Mouse (Mus musculus) retina, postnatal 7 days (tissue): ENCODE results near the gene Cphx2.
"Not testable (repeated sequence)": the region's sequence is repeated elsewhere in the genome, so short reads cannot be mapped to it uniquely, and the experiment has no call there.

Experiments used
- DNase-seq: peaks from one replicate; pipeline ENCODE4 v3.0.0-alpha.2; 2012; ENCODE audit warnings: low read depth, low spot score

The Cphx2 gene

GRCm38 (mm10) chr14:26081216-26081615 is at the start of gene Cphx2:
Gene Cphx2, plus strand, starts transcription at chr14:26081516.
- not testable (repeated sequence) for DNase-seq

GRCm38 (mm10) chr14:26034364-26034763 is 47.0 kb upstream of the Cphx2 start:
- not testable (repeated sequence) for DNase-seq

- DNase-seq = not testable (repeated sequence)
Measured at GRCm38 (mm10) chr14:26035439-26035838, 45.9 kb upstream of the Cphx2 start.

GRCm38 (mm10) chr14:26042611-26043010 is 38.7 kb upstream of the Cphx2 start, which contains the start of gene Gm9780:
Gene Gm9780, minus strand, starts transcription at chr14:26042711.
- DNase-seq = not testable (repeated sequence)

GRCm38 (mm10) chr14:26045007-26045406 is 36.3 kb upstream of the Cphx2 start:
- not testable (repeated sequence) for DNase-seq

- not testable (repeated sequence) for DNase-seq
Measured at GRCm38 (mm10) chr14:26047026-26047425, 34.3 kb upstream of the Cphx2 start.

- DNase-seq = not testable (repeated sequence)
Measured at GRCm38 (mm10) chr14:26048767-26049166, 32.5 kb upstream of the Cphx2 start.

GRCm38 (mm10) chr14:26058184-26058583 is 23.1 kb upstream of the Cphx2 start:
- not testable (repeated sequence) for DNase-seq

- not testable (repeated sequence) for DNase-seq
Measured at GRCm38 (mm10) chr14:26059362-26059761, 22.0 kb upstream of the Cphx2 start.

GRCm38 (mm10) chr14:26066574-26067324 is 14.6 kb upstream of the Cphx2 start:
- DNase-seq = not testable (repeated sequence)

GRCm38 (mm10) chr14:26067325-26067633 is 14.0 kb upstream of the Cphx2 start, which contains the start of gene Tmem254c:
Gene Tmem254c, minus strand, starts transcription at chr14:26067355.
- not testable (repeated sequence) for DNase-seq

- DNase-seq = not testable (repeated sequence)
Measured at GRCm38 (mm10) chr14:26076620-26077390, 4.5 kb upstream of the Cphx2 start.

GRCm38 (mm10) chr14:26081997-26082396 is 681 bp downstream of the Cphx2 start, which contains the start of gene Cphx3:
Gene Cphx3, plus strand, starts transcription at chr14:26082297.
- DNase-seq = not testable (repeated sequence)

- not testable (repeated sequence) for DNase-seq
Measured at GRCm38 (mm10) chr14:26097622-26098021, 16.3 kb downstream of the Cphx2 start.

- not testable (repeated sequence) for DNase-seq
Measured at GRCm38 (mm10) chr14:26118150-26118549, 36.8 kb downstream of the Cphx2 start, which contains the start of gene Duxbl2. Gene Duxbl2, plus strand, starts transcription at chr14:26118349.

GRCm38 (mm10) chr14:26118550-26119000 is 37.3 kb downstream of the Cphx2 start:
- not testable (repeated sequence) for DNase-seq

GRCm38 (mm10) chr14:26119095-26119494 is 37.8 kb downstream of the Cphx2 start:
- DNase-seq = not testable (repeated sequence)
